Mouse (Mus musculus) liver, postnatal 0 days (tissue): ENCODE measurements at regions not wholly inside any gene's neighbourhood (a gene's known extent, or its start where the extent isn't known, plus 50 kb on each side); places are given as distances from the start of the nearest gene placed in this dataset.
"Not testable (repeated sequence)": the region's sequence is repeated elsewhere in the genome, so short reads cannot be mapped to it uniquely, and the experiment has no call there.

Experiments
- CTCF ChIP-seq: sonication (generic); IDR thresholded peaks from 2 replicates; pipeline ENCODE4 v1.5.1; 2016; ENCODE audit warnings: antibody characterized with exemption, low read depth
- EP300 ChIP-seq: IDR thresholded peaks from 2 replicates; pipeline ENCODE4 v1.6.1; 2016; ENCODE audit warnings: antibody characterized with exemption, low read depth, mild to moderate bottlenecking

DNA sequence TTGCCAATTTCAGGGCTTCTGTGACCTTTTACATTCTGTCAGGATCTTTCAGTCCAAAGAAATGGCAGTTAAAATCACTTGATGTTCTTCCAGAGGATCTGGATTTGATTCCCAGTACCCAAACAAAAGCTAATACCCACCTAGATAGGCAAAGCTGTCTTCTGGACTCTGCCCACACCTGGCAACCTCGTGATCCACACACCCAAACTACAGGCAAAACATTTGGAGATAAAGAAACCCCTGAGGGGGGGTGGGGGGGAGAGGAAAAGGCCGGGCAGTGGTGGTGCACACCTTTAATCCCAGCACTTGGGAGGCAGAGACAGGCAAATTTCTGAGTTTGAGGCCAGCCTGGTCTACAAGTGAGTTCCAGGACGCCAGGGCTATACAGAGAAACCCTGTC lies 160.1 kb upstream of the Gdi2 start:
- TF ChIP-seq CTCF, EP300: not testable (repeated sequence)
